Mouse (Mus musculus): Measurements from ENCODE around the gene Ppp1r3e.

- no peak for TF ChIP-seq CTCF (IDR thresholded peaks at IDR 0.05; ENCODE audit: low read depth, low read length)
- no peak for TF ChIP-seq GATA1 (IDR thresholded peaks at IDR 0.05; ENCODE audit: borderline replicate concordance, low read length)
- TF ChIP-seq TAL1 (conservative IDR thresholded peaks at IDR 0.05; ENCODE audit: low read depth, low read length), result no peak
Measured at GRCm38 (mm10) chr14:54885309-54885708, 8.0 kb upstream of the Ppp1r3e start.

Data from G1E (cell line).